Mouse (Mus musculus) thymus, adult 2 months (tissue): ENCODE measurements at regions not wholly inside any gene's neighbourhood (a gene's known extent, or its start where the extent isn't known, plus 50 kb on each side); places are given as distances from the start of the nearest gene placed in this dataset.

ENCODE experiments used
- CTCF ChIP-seq: fragments of 200-500 bp; IDR thresholded peaks from 2 replicates; pipeline ENCODE4 v1.5.1; 2012; ENCODE audit warnings: mild to moderate bottlenecking, control low read depth, low read length, moderate library complexity, borderline replicate concordance; ENCODE audit not compliant: control insufficient read depth, poor library complexity, insufficient read depth; ENCODE audit errors: extremely low read depth
- POLR2A ChIP-seq: fragments of 200-500 bp; IDR thresholded peaks from 2 replicates; pipeline ENCODE4 v1.6.1; 2012; ENCODE audit warnings: mild to moderate bottlenecking, low read length, control low read depth, moderate library complexity; ENCODE audit not compliant: control insufficient read depth, poor library complexity, insufficient read depth; ENCODE audit errors: extremely low read depth

- TF ChIP-seq POLR2A (no peak), CTCF (no peak)
These were observed 82.3 kb downstream of the Icos start for GRCm38 (mm10) chr1:61059910-61060536.
